Mouse (Mus musculus) ES-E14 (cell line): ENCODE data around the gene Ccs.
"Not testable (repeated sequence)": the region's sequence is repeated elsewhere in the genome, so short reads cannot be mapped to it uniquely, and the experiment has no call there.

Source experiments
- CHD2 ChIP-seq: IDR thresholded peaks from 2 replicates; pipeline ENCODE4 v1.6.1; 2014; ENCODE audit warnings: mild to moderate bottlenecking, low read depth, low read length, inconsistent platforms
- HCFC1 ChIP-seq: IDR thresholded peaks from 2 replicates; pipeline ENCODE4 v1.6.1; 2012; ENCODE audit warnings: low read length, inconsistent platforms, borderline replicate concordance; ENCODE audit not compliant: insufficient read depth
- ZC3H11A ChIP-seq: IDR thresholded peaks from 2 replicates; pipeline ENCODE4 v1.6.1; 2012; ENCODE audit warnings: low read depth, mild to moderate bottlenecking, inconsistent platforms, low read length, borderline replicate concordance
- ZNF384 ChIP-seq: IDR thresholded peaks from 2 replicates; pipeline ENCODE4 v1.6.1; 2012; ENCODE audit warnings: low read depth, low read length, inconsistent platforms

DNA sequence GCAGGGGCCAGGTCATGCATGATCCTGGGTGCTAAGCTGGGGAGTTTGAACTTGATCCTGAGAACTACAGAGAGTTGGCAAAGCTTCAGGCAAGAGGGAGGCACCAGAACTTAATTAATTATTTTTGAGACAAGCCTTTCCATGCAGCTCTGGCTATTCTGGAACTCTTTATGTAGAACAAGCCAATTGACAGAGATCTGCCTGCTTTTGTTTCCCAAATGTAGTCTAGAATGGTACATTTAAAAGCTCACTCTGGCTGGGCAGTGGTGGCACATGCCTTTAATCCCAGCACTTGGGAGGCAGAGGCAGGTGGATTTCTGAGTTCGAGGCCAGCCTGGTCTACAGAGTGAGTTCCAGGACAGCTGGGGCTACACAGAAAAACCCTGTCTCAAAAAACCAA lies 35.5 kb upstream of the Ccs start:
- TF ChIP-seq ZC3H11A, ZNF384, CHD2, HCFC1: not testable (repeated sequence)
